Mouse (Mus musculus): Measurements from ENCODE around the gene Rxfp1.
A peak's percentile ranks its signal among the peaks of the same experiment; 100 is the strongest.
"Not testable (repeated sequence)": the region's sequence is repeated elsewhere in the genome, so short reads cannot be mapped to it uniquely, and the experiment has no call there.

Rxfp1 gene

DNA sequence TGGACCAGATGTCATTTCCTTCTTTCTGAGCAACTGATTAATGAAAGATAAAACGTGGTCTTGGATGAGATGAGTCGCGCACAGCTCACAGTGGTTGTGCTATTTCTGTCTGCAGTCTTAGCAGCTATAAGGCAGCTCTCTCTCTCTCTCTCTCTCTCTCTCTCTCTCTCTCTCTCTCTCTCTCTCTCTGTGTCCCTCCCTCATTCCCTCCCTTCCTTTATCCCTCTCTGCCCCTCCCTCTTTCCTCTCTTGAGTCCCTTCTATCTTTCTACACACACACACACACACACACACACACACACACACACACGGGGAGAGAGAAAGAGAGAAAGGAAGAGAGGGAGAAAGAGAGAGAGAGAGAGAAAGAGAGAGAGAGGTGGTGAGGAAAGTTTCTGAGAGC is at the start of gene Rxfp1:
TSS of gene Rxfp1 (minus strand) at position 101 of the 400 bp plus-strand sequence.
- no peak for DNase-seq (ENCODE audit: low spot score)

DNA sequence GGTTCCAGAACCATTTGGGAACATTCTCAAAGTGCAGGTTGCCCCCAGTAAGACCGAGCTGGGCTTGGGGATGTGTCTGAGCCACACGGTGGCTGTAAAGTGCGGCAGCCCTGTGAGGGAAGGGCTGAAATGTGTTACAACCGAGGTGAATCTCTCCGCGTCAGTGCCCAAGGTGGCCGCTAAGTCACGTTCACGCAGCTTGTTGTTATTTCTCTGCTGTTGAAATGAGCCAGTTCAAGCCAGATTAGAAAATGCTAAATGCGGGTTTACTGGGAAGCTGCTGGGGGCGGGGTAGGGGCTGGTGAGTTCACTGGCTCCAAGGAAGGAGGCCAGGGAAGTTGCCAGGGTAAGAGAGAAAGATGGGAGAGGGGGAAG is 46.7 kb upstream of the Rxfp1 start:
- no peak for DNase-seq (ENCODE audit: low spot score)

DNA sequence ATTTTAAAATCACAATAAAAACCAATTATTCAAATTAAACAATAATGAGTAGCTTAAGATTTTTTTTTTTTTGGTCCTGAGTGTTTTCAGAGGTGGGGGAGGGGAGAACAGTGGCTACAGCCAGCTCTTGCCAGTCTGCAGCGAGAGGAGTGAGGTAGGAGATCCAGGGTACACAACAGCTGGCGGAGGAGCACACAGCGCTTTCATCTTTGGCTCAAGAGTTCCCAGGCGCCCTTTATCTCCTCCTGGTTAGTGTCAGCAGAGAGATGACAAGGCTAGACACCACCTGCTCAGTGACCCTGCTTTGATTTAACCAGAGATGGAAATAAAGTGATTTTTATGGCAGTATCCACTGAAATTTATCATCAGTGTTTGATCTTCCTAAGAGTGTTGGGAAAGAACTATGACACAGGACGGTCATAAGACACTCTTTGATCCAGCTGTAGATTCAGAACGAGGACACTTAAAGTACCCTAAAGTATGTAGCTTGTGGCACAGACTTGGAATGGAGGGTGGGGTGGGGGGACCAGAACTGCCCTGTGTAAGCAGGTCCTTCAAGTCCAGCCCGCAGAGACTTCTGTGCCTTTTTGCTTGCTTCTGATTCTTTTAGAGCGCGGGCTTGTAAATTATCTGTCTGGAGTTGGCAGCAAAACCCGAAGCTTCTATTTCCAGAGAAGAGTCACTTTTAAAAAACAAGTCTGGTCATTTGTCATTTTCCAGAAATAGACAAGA is 46.1 kb upstream of the Rxfp1 start:
- no peak for DNase-seq (ENCODE audit: low spot score)

DNA sequence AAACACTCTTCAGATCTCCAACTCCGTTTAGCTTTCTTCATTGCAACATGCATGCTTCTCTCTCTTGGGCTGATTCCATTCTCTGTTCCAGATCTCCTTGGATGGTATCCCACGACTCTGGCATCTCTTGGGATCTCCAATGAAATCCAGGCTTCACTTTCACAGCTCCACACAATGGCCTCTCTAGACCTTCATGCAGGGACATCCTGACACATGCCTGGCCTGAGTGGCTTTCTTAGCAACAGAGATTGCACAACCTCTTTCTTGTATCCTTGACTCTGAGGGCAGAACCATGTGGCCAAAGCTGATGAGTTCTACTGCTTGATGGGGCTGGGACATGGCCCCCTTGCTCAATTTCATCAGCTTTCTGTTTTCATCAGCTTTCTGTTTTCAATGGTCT is 35.0 kb upstream of the Rxfp1 start:
- no peak for DNase-seq (ENCODE audit: low spot score)

DNA sequence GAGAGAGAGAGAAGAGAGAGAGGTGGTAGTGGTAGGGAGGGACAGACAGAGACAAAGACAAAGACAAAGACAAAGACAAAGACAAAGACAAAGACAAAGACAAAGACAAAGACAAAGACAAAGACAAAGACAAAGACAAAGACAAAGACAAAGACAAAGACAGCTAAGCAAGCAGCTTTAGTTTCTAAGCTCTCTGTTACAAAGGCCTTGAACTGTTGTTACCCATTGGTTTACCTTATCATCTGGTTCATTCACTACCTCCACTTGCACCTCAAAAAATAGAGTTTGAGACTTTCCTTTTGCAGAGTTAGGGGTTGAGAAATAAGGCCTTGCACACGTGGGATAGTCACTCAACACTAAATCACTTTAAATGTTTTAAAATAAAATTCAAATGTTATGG is 16.1 kb upstream of the Rxfp1 start:
- DNase-seq (ENCODE audit: low spot score), result no peak

DNA sequence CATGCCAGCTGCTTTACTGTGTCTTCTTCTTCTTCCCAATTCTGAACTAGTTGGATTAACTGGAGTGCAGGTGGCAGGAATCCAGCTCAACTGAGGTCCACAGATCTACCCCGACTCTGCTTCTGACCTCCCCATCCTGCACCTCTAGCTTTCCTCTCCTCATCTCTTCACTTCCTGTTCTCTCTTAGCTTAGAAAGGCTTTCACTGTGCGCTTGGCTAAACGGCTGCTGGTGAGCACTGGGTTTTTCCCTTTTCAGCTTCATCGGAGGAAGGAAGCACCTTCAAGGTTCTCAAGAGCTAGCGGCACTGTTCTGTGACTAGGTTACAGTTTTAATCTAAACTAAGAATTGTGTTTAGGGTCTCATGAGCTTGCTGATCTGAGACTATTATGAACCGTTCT is 8.9 kb upstream of the Rxfp1 start:
- no peak for DNase-seq (ENCODE audit: low spot score)

DNA sequence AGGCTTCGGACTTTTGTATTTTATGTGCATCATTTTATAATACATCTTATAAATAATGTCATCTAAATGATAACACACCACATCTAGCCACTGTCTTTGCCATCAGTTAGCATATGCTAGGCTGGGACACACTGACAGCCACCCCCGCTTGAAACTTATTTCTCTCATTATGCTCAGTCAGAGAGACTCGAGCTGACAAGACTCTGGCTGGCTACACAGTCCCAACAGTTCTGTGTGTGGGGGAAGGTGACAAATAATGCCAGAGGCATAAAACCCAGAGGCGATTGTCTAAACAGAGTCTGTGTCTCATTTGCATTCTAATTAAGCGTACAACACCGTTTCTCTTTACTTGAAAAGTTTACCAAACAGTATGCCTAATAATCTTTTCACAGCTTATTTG is 7.4 kb upstream of the Rxfp1 start:
- no peak for DNase-seq (ENCODE audit: low spot score)

DNA sequence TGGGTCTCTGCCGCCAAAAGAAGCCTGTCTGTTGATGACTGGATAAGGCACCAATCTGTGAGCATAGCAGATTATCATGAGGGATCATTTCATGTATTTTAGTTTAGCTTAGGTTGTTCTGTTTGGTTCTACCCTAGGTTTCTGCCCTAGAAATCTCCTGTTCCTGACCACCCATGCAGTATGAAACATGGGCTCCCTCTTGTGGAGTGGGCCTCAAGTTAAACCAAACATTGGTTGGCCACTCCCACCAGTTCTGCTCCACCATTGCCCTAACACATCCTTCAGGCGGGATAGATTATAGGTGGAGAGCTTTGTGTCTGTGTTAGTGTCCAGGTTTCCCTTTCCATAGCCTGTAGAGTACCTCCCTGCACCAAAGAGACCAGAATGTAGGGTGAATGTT is 6.7 kb upstream of the Rxfp1 start:
- DNase-seq (ENCODE audit: low spot score), result no peak

DNA sequence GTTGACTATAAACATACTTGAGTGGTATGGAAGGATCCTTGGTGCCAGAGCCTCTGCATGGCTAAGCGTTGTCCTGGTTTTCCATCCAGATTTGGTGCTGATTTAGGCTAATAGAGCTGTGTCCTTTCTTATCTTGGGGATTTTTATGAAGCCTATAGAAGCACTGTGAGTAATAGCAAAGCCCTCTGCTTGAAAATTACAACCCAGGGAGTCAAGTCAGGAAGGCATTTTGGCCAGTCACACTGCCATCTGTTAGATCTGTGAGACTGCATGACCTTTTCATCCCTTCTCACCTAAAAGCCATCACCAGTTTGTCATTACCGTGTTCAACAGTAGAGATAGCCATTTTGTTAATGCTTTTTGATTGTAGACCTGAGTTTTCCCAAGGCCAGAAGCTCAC is 2.7 kb upstream of the Rxfp1 start:
- DNase-seq (ENCODE audit: low spot score), result no peak

DNA sequence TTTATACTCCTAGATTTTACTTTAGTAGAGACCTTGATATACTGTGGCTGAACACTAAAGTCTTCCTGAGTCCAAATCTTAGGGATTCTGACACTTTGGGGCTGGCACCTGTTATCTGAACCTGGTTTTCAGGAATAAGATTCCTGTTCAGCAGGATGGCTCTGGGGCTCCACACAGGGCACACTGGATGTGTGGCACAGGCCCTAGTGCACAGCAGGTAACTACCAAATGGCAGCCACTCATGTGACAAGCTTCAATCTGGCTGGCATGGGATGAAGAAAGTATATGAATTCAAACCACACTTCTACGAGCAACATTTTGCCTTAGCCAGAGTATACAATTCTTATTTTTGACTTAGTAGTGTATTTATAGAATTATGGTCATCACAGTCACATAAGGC is 771 bp upstream of the Rxfp1 start:
- no peak for DNase-seq (ENCODE audit: low spot score)

DNA sequence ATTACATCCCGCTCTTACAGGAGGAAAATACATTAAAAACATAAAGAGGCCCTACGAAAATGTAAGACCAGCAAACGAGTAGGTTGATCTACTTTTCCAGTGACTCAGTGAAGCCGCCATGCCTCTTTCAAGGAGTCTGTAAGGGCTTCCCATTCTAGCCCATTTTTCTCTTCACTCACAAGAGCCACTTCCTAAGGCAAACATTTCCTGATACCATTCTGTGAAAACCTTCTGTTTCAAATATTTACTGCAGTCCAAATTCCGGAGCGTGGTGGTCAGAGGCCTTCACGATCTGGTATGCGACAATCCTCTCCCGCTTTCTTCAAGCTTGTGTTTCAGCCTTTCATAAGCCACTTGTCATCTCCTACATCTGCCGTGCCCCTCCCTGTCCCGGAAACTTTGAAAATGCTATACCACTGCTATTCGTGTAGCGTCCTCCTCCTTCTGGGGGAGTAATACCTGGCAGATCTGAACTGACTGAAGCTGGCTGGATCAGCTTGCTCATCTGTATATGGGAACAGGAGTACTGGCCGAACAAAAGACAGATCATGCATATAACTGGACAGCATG is 11.1 kb downstream of the Rxfp1 start:
- no peak for DNase-seq (ENCODE audit: low spot score)

DNA sequence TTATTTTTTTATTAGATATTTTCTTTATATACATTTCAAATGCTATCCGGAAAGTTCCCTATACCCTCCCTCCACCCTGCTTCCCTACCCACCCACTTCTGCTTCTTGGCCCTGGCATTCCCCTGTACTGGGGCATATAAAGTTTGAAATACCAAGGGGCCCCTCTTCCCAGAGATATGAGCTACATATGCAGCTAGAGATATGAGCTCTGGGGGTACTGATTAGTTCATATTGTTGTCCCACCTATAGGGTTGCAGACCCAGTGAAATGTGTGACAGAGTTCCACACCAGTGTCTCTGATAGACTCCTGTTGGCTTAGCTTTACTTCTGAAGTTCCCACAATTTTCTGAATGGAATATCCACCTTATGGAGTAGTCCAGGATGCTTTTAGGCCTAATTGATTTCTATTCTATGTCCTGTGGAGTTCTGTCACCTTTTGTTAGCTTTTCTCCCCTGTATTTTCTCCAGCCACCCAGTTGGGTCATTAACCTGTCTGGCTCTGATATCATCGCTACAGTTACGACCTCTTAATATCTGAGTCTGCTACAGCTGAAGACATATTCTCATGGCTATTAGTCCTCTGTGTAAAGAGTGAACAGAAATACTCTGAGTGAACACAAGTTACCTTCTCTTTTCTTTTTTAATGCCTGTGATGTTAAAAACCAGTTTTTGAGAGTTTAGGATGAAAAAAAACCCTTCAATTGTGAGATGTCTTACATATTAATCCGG is 16.8 kb downstream of the Rxfp1 start:
- DNase-seq (ENCODE audit: low spot score), result no peak

DNA sequence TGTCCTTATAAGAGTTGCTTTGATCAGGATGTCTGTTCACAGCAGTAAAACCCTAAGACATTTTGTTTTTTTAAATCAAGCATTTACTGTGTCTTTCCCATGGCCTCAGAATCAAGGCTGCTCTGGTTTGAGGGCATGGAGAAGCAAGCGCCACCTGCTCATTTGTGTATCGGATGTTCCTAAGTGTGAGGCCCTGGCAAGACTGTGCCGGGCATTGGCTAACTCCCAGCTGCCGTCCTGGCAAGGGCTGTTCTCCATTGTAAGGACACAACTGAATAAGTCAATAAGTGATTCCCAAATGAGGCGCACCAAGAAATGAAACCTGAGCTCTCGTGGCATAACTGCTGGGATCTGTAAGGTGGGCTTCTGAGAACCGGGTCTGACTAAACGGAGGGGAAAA is 31.2 kb downstream of the Rxfp1 start:
- DNase-seq (ENCODE audit: low spot score), result no peak

DNA sequence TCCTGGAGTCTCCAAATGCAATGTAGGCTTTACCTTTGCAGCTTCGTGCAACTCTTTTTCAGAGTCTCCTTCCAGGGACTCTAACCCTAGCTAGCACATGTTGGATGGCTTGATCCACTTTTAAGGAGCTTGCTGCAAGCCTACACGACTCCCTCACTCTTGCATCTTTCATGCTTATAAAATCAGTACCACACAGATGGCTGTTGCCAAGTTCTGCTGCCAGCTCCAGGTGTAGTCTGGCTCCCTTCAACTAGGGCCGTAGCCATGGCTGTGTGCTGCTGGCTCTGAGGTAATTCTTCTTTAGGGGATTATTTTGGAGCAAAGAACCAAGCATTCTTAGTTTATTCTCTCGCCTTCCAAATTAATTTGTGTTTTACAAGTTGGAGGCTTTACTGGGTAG is 34.5 kb downstream of the Rxfp1 start:
- DNase-seq (ENCODE audit: low spot score), result no peak

DNA sequence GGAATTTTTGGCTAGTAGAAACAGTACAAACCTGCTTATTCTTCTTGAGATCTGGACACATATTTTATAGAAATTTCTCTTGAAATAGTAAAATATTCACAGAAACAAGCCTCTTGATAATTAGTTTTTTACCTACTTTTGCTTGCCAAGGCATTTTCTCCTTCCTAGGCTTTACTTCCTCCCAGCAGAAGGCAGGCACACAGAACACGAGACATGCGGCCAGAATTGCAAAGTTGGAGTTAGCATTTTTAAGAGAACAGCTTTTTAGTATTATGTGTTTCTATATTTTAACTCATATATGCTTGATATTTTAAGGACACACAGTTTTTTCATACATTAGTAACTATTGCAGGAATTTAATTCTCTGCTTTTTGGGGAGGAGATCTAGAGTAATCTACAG is 45.7 kb downstream of the Rxfp1 start:
- DNase-seq (ENCODE audit: low spot score), result no peak

DNA sequence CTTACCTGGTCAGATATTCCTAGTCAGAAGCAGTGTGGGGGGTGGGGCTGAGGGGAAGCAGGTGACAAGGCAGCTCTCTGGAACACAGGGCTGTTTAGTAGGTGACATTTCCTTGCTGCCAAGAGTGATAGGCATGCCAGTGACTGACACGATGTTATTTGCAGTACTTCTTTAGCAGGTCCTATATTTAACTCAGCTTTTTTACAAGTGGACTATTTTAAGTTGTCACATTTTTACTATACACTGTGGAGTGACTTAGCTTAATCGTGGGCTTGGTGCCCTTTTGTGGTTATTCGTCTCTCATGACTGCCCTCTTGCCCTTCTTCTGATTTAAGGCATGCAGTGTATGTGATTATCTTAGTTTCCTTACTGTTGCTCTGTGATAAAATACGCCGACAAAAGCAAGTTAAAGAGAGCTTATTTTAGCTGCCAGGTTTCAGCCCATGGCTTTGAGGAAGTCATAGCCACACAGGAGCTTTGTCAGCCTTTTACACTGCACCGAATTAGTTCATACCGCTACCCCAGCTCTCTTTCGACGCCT is 47.5 kb downstream of the Rxfp1 start:
- DNase-seq (ENCODE audit: low spot score), result peak; percentile 15

DNA sequence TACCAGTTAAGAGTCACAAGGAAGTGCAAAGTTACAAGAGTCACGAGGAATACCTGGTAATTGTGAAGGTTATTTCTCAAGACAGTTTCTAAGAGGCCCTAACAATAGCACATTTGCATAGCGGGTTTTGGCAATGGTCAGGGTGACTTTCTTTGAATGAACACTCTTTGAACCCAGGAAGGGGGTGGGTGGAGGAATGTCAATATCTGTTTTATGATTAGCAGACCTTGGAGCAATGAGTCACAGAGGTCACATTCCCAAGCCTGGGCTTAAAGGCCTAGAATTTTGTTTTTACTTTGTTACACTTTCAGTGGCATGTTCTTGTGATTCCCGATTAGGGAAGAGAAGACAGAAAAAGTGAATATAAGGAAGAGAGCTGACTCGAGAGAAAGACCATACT is 49.6 kb downstream of the Rxfp1 start:
- DNase-seq (ENCODE audit: low spot score), result not testable (repeated sequence)

DNA sequence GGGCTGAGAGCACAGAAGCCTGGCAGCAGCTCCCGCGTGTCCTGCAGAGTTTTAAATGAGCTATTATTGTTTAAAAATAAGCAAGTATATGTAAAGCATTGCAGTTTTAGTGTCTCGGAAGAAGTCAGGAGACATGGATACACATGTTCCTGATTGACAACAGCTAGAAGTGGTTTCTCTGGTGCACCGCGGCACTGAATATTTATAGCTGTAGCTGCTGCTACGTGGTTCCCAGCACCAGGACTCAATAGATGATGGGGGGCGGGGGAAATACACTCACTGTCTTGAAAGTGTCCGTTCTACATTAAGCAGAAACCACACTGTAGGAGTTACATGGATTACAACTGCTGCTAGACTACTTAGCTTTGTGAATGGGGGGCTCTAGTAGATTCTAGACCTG is 54.2 kb downstream of the Rxfp1 start:
- no peak for DNase-seq (ENCODE audit: low spot score)

DNA sequence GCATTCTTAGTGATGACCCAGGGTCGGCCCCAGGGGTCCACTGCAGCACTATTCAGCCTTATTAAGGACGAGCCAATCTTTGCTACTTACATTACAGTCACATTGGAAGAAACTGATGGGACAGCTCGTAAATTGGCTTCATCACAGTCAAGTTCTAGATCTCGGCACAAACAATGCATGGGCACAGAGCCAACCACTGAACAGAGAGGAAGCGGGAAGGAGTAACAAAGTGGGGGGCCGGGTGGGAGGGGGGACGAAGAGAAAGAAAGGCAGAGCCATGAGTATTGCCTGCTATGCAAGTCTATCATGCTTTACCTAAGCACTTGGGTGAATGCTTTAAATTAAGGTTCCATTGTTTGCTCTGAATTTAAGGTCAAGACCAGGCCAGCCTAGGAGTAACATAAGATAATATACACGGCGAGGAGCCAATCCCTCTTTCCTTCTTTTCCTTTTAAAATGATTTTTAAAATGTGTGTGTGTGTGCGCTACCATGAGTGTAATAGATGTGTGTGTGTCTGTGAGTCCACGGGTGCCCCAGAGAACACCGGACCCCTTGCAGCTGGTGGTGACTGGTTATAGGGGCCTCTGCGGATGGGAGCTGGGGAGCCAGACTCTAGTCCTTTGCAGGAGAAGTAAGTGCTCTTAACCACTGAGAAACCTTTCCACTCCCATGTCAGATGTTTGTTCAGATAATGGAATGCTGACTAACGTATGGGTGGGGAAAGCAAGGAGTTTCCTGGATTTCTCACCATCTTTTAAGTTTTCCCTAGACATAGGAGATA is 55.1 kb downstream of the Rxfp1 start:
- DNase-seq (ENCODE audit: low spot score), result no peak

DNA sequence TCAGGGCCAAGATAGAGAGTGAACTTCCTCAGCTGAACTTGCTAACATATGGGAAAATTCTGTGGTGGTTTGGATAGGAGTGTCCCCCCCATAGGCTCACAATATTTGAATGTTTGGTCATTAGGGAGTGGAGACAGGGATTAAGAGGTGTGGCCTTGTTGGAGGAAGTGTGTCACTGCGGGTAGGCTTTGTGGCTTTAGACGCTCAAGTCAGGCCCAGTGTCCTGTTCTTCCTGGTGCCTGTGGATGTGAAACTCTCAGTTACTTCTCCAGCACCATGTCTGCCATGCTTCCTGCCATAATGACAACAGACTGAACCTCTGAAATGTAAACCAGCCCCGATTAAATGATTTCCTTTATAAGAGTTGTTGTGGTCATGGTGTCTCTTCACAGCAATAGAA is 61.3 kb downstream of the Rxfp1 start:
- no peak for DNase-seq (ENCODE audit: low spot score)

DNA sequence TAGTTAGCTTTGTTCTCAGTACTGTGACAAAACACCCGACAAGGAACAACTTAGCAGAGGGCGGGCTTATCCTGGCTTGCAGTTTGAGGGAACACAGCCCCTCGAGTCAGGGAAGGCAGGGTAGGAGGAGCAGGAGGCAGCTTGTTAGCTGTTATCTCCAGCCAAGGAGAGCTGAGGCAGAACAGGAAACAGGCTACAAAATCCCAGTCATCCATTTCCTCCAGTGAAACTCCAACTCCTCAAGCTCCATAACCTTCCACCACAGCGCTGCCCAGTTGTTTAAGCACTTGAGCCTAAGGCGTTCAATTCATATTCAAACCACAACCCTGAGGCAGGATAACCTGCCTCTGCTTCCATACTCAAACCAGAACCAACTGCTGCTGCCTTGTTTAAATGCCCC is 63.0 kb downstream of the Rxfp1 start:
- no peak for DNase-seq (ENCODE audit: low spot score)

DNA sequence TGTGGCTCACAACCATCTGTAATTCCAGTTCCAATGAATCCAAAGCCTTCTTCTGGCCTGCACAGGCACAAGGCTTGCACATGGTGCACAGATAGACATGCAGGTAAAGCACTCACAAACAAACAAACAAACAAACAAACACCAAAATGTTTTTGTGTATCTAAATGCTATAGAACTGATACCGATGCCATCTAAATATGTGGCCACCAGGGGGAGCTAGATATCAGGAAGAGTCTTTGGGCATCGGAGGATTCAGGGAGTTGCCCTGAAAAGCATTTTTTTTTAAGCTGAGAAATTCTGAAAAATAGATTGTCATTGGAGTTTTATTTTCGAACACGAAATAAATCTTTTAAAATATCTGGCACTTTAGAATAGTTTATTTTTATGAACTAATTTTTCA is 64.6 kb downstream of the Rxfp1 start:
- DNase-seq (ENCODE audit: low spot score), result peak; percentile 77

DNA sequence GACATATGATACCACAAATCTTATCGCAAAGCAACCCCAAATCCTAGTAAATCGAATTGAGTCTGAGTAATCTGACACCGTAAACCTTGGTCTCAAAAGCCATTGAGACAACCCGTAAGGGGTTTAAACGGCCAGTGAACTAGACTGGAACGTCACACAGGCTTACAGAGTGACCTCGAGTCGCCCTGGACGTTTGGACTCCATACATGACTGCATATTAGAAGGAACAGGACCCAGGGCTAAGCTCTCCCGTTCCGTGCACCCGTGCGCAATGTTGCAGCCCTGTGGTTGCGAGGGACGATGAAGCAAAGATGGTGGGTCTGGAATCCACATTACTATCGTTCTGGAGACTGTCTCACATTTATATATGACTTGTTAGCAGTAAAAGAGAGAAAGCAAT is 65.5 kb downstream of the Rxfp1 start:
- DNase-seq (ENCODE audit: low spot score), result no peak
